Mouse (Mus musculus) frontal cortex, adult (tissue): Measurements from ENCODE around the gene Hivep2.

ENCODE experiments used
- ATAC-seq: cut with Nextera tagmentation; 2 replicates; pipeline ENCODE4 v1.9.2; 2017; ENCODE audit warnings: mild to moderate bottlenecking, moderate library complexity, mixed read lengths; ENCODE audit not compliant: low TSS enrichment

Gene Hivep2

DNA sequence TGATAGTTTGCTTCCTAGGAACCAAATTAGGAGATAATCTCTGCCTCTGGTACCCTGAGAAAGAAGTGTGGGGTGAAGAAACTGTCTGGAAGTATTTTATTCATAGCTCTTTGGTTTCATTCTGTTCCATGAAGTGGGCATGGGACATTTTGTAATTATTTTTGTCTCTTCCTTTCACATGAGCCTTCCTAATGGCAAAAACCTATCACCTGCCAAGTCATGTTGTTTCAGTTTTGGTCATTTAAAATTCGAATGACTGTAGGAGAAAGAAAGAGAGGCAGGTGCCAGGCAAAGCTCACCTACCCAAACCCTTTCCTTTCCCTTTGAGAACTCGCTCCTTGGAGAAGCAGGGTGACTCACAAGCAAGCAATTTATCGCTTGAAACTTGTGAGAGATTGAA lies 53.3 kb downstream of the Hivep2 start:
- ATAC-seq: no peak

DNA sequence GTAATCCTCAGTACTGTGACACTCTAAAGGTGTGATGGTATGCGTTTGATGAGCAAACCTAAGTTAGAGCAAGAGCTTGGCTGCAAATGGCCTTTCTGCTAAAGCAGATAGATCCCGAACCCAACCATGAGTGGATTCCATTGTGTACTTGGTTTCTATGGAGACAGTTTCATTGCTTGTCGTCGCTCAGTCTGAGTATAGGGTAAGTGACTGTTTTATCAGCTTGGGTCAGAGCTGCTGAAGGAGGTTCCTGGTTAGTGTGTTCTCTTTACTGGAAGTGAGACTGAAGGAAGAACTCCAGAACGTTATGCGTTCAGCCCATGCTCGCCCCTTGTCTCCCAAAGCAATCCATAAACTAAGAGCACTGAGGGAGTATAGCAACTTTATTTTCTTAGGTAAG lies 54.4 kb downstream of the Hivep2 start:
- ATAC-seq: no peak

DNA sequence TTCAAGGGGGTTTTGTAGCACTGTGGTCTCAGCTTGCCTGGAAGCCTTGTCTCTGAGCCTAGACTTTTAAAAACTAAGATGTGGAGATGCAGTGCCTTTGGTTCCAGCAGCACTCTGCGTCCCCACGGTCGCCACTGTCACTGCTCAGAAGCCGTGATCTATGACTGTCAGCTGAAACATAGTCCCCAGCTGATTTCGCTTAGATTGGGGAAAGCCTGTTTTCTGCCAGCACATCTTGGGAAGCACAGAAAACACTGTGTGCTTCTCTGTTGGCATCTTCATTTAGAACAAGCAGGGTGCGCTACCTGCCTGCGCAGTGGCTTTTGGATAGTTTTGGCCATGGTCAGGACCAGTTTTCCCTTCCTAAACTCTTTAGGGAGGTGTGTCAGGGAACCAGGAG lies 59.1 kb downstream of the Hivep2 start:
- ATAC-seq: peak; percentile 19

DNA sequence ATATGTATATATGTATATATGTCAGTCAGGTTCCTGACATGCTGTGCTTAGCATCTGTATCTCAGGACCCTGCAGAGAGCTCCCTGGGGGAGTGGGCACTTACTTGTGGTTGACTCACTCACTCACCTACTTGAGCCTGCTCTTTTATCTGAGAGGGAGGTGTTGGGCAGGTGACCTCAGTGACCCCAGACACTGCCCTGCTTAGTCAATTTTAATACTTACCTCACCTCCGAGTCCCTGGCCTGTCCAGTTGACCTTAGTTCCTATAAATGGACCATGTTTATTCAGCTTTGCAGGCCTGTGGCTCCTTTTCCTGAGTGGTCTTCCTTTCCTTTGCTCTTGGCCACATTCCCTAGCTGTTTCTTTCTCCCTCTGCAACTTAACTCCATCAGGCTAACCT lies 61.9 kb downstream of the Hivep2 start:
- ATAC-seq: no peak

DNA sequence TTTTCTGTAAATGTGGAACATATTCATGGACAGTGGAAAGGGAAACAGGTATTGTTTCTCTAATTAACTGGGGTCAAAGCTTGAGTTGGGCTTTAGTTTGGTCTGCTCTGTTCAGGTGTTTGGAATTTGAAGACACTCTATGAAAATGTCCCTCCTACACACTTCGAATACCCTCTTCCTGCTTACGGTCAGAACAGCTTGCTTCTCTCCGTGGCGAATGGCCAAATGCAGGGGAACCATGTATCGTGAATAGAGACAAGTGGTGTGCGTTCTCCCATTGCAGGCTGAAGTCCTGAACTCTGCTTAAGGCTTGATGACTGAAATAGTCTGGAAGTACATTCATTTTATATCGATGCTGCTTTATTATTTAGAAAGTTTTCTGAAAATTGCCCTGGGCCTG lies 63.1 kb downstream of the Hivep2 start:
- ATAC-seq: no peak

- ATAC-seq: no peak
These were observed 64.7 kb downstream of the Hivep2 start for GRCm38 (mm10) chr10:14030458-14031035.

DNA sequence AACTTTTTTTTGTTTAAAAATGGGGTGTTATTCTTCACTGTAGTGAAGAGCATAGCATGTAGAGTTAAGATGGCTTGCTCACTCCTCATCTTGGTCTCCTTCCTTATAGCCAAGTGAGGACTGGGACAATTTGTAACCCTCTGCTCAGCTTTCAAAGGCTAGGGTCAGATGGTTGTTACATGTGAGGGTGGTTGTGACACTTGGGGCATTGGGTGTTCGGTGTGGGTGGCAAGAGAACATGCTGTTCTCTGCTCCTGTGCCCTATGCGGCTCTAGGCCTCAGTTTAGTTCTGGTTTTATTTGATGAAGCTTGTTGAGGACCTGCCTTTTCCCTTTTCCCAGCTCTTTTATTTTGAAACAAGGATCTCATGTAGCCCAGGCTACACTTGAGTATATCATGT lies 66.7 kb downstream of the Hivep2 start:
- no peak for ATAC-seq

DNA sequence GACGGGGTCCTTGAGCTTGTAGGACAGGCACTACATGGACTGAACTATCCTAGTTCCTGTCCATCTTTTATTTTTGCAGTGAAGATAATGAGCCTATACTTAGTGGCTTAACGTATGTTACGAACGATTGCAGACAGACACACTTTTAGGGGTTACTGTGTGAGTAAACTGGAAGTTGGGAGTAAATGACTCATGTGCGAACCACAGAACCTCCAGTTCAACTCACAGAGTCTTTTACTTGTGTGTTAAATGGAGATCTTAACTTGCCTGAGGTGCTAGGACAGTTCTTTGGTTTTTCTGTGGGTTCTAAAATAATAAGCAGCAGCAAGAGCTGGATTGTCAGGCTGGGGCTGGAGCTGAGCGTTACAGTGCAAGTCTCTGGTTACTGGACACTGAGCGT lies 68.2 kb downstream of the Hivep2 start:
- ATAC-seq: no peak

DNA sequence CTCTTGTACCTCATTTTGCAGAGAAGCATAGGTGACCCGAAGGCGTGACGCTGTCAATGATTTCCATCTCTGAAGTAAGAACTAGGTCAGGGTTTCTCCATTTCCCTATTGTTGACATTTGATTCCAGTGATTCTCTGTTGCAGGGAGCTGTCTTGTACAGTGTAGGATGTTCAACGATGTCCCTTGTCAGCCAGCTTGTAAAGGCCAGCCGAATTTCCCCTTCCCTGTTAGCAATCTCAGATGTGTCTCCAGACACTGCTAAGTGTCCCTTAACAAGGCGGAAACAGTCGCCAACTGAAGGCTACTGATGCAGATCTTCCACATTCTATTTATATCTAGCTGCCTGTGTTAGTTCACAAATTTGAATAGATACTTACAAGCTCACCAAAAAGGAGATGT lies 68.9 kb downstream of the Hivep2 start:
- ATAC-seq: peak; percentile 24; the same call in 1 of the 2 replicates

DNA sequence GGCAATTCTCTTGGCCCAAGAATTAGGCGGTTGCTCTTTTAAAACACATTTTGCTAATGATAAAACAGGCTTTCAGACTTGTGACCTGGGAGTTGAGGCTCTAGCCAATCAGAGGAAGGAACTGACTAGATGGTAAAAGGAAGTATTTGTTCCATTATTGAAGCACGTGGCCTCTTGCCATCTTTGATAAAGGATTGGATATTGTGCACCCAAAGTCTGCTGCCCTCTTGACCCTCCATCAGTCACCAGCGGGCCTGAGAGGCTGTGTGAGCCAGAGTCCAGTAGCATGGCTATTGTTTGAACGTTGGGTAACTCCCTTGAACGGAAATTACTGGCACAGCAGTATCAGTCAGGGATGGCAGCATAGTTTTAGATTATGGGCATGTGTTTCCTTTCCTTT lies 69.7 kb downstream of the Hivep2 start:
- no peak for ATAC-seq

GRCm38 (mm10) chr10:14036472-14036871 lies 70.6 kb downstream of the Hivep2 start:
- ATAC-seq: no peak

DNA sequence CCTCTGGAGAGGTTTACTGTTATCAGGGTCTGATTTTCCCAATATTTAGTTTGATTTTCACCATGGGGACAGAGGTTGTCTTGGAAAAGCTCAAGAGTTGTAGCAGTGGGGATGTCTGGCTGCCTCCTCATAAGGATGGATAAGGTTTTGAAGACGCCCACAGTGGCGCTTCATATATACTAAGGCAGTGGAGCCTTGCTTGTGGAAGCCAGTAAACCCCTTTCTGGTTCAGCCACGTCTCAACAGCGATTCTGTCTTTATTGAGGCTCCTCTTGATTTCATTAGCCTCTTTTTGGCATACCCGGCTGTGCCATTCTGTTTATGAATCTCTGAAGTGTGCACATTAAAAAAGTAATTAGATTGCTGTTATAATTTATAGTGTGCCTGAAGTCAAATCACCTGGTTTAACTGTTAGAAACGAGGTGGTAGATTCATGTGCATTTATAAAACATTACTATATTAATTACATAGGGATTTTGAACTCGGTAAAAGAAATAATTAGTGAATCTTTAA lies 72.2 kb downstream of the Hivep2 start:
- no peak for ATAC-seq

GRCm38 (mm10) chr10:14040716-14041470 lies 75.0 kb downstream of the Hivep2 start:
- ATAC-seq: no peak

GRCm38 (mm10) chr10:14041606-14042005 lies 75.7 kb downstream of the Hivep2 start:
- ATAC-seq: 0 out of 2 replicates have a peak, but pooled peaks have one; percentile 15

DNA sequence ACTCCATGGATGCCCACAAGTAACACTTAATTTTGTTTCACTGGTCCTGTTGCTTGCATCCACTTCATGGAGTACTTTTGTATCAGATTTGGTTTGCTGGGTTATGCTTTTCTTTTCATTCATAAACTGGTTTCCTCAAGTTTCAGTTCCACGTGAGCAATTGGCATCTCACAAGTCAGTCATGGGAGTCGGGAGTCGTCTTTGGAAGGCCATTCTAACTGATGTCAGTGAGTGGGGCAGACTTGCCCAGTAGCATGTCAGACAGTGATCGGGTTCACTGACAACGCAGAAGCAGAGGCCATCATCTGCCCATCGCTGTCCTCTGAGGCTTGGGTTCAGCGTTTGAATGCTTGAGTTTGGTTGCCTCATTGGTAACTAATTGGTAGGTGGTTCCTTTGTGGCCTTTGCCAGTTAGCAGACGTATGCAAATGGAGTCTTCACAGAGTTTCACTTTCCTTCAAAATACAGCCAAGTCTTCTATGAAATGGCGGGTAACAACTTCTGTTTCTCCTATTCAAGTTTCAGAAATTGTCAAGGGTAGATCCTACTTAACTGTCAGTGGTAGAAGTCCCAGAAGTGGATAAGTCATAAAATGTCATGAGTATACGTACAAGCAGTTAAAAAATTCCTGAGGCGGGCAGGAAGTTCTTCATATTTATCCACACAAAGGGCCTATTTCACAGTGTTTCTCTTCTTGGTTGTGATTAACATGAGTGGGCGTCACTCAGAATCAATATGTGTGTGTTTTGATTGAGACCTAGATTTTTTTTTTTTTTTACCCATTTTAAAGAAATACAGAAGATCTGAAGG lies 76.9 kb downstream of the Hivep2 start:
- ATAC-seq: no peak

DNA sequence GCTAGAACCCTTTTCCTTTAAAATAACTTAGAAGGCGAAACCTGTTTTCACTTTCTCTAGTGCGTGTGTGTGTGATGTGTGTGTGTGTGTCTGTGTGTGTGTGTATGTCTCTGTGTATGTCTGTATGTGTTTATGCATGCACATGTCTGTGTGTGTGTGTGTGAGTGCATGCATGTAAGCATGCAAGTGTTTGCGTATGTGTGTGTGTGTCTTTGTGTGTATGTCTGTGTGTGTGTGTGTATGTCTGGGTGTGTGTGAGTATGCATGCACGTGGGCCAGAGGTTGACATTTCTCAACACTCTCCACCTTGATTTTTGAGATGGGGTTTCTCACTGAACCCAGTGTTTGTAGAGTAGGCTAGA lies 77.5 kb downstream of the Hivep2 start:
- ATAC-seq: no peak

- ATAC-seq: 0 out of 2 replicates have a peak, but pooled peaks have one; percentile 10
These were observed 78.3 kb downstream of the Hivep2 start for GRCm38 (mm10) chr10:14044046-14044782.

GRCm38 (mm10) chr10:14044783-14045392 lies 79.0 kb downstream of the Hivep2 start:
- ATAC-seq: no peak

GRCm38 (mm10) chr10:14045745-14046144 lies 79.9 kb downstream of the Hivep2 start:
- no peak for ATAC-seq

- no peak for ATAC-seq
These were observed 80.3 kb downstream of the Hivep2 start for GRCm38 (mm10) chr10:14046171-14046651.

DNA sequence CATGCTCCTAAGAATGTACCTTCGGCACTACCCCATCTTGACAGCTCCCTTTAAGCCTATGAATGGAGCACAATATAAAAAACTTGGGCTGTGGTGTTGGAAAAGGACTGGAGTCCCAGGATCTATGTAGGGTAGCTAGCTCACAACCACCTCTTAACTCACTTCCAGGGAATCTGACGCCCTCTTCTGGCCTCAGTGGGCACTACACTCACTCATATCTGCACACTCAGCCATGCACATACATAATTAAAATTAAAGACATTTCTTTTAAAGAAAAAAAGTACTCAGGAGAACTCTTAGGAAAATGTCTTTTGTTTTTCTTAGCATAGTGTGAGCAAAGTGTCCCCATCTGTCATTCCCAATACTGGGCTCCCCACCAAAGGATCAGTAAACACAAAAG lies 81.1 kb downstream of the Hivep2 start:
- no peak for ATAC-seq
